14 mouse cellular contexts compared by ENCODE assay signal in the genomic region with DNA sequence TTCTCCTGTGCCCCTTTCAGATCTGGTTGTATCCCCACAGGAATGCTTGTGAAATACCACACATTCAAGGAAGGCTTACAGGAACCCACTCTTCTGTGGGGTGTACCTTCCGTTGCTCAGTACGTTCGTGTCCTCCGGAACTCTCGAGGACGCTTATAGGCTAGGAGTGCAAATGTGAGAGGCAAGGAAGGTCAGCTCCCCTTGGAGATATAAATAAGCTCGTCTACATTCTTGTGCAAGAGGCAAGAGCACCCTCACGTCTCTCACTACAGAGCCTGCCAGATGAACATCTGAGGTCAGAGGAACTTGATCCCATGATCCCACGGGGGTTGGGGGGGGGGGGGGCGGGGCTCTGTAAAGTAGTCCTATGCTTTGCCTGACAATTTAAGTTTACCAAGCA.
DNase-seq lines count a peak whose midpoint lies in the region; ATAC-seq and TF ChIP-seq lines count a peak whose summit lies in the region.
"Had no signal": no experiment of that assay in that cellular context is flagged by ENCODE, and none has a peak within 500 bp of the region (broad histone marks: within the 10 kb centered on the region; RNA-seq: fewer than 3 reads in every experiment).

No protein-coding gene starts in this region.

- TF ChIP-seq CTCF in gastrocnemius, adult 2 months (IDR thresholded peaks at IDR 0.05), result no peak
- no peak for TF ChIP-seq CTCF in testis, adult 2 months (IDR thresholded peaks at IDR 0.05; ENCODE audit: control insufficient read depth, insufficient read depth, insufficient replicate concordance, low read depth, low read length)

- intact Hi-C loops in gastrocnemius, adult 2 months (cut with DNase I), result loop anchor here (10.0 kb wide), 3 partner anchors 113 to 437 kb away; partner anchors contain the start of gene Arid1b

- peak overlapping the region; percentile 88 for H3K27ac ChIP-seq in gastrocnemius, adult 2 months
- H3K27ac ChIP-seq in testis, adult 2 months (ENCODE audit: control insufficient read depth, insufficient read depth, low read depth, low read length), result 0 out of 2 replicates have a peak overlapping the region, but pooled peaks have one; percentile 32
- H3K27ac ChIP-seq in heart, embryonic 15.5 days, result no peak overlapping the region
- H3K27ac ChIP-seq: midbrain, embryonic 12.5 days had no signal

- peak overlapping the region; percentile 12; the same call in 1 of the 2 replicates for H3K4me2 ChIP-seq in heart, embryonic 15.5 days
- H3K4me2 ChIP-seq: midbrain, embryonic 12.5 days had no signal

- DNase-seq in gastrocnemius, adult 2 months, result peak; percentile 63
- no peak for DNase-seq in gastrocnemius, postnatal 4 days (ENCODE audit: low spot score in 2 of 2)
- no peak for DNase-seq in testis, postnatal 10 days (ENCODE audit: low spot score)
- no peak for DNase-seq in thymus, postnatal 25 days
- DNase-seq in cerebellum, postnatal 36 days, result no peak
- DNase-seq in kidney, adult 18-20 months, result no peak
- DNase-seq: cerebellum, adult 18-20 months; kidney, postnatal 25 days; layer of hippocampus, postnatal 36 days; liver, postnatal 0 days; right cerebral cortex, postnatal 4 days had no signal

- H3K4me1 ChIP-seq in testis, adult 2 months (ENCODE audit: control insufficient read depth, insufficient read depth, low read length), result no peaks in the 10 kb centered on the region; the same call in 1 of the 2 replicates
- 0 out of 2 replicates have a peak, but pooled peaks cover 4% of the 10 kb centered on the region for H3K4me1 ChIP-seq in heart, embryonic 15.5 days (replicated peaks)
- H3K4me1 ChIP-seq: midbrain, embryonic 12.5 days had no signal

- H3K9me3 ChIP-seq in heart, embryonic 15.5 days (replicated peaks), result no peaks in the 10 kb centered on the region
- H3K9me3 ChIP-seq: midbrain, embryonic 12.5 days had no signal

- no peaks in the 10 kb centered on the region for H3K36me3 ChIP-seq in testis, adult 2 months (ENCODE audit: control insufficient read depth, insufficient read depth, low read length)
- no peaks in the 10 kb centered on the region for H3K36me3 ChIP-seq in heart, embryonic 15.5 days
- H3K36me3 ChIP-seq: midbrain, embryonic 12.5 days had no signal

- peak overlapping the region; percentile 53 for H3K4me3 ChIP-seq in gastrocnemius, adult 2 months
- H3K4me3 ChIP-seq in testis, adult 2 months (ENCODE audit: control insufficient read depth, low read depth, low read length), result peak overlapping the region; percentile 46
- H3K4me3 ChIP-seq in heart, embryonic 15.5 days, result no peak overlapping the region
- H3K4me3 ChIP-seq: midbrain, embryonic 12.5 days had no signal

- no peak for ATAC-seq in heart, embryonic 15.5 days (replicated peaks; ENCODE audit: insufficient number of reproducible peaks, insufficient read depth, low FRiP score, low read depth)
- ATAC-seq: liver, postnatal 0 days had no signal

- no peak for TF ChIP-seq POLR2A in testis, adult 2 months (IDR thresholded peaks at IDR 0.05; ENCODE audit: control insufficient read depth, low read depth, low read length)

- 31% methylated on average over 10 of the region's 10 CpGs for WGBS in heart, embryonic 15.5 days

- H3K9ac ChIP-seq in heart, embryonic 15.5 days, result no peak overlapping the region
- H3K9ac ChIP-seq: liver, postnatal 0 days; midbrain, embryonic 12.5 days had no signal

- no peaks in the 10 kb centered on the region for H3K27me3 ChIP-seq in testis, adult 2 months (ENCODE audit: control insufficient read depth, insufficient read depth, low read length)
- no peaks in the 10 kb centered on the region for H3K27me3 ChIP-seq in heart, embryonic 15.5 days
- H3K27me3 ChIP-seq: midbrain, embryonic 12.5 days had no signal
